Mouse (Mus musculus): ENCODE measurements at regions not wholly inside any gene's neighbourhood (a gene's known extent, or its start where the extent isn't known, plus 50 kb on each side); places are given as distances from the start of the nearest gene placed in this dataset.

- Histone ChIP-seq H3K4me1 (peaks cover 6% of the 10 kb centered on the region), H3K9me3 (replicated peaks) (no peaks in the 10 kb centered on the region), H3K27me3 (peaks cover 29% of the 10 kb centered on the region), H3K36me3 (no peaks in the 10 kb centered on the region), H3K27ac (no peak overlapping the region), H3K9ac (no peak overlapping the region), H3K4me2 (replicated peaks) (no peak overlapping the region), H3K4me3 (no peak overlapping the region)
- 54% methylated on average over 11 of the region's 11 CpGs for WGBS
- ATAC-seq (ENCODE audit: low FRiP score): no peak
Measured at GRCm38 (mm10) chr5:119052354-119052996, 492.0 kb downstream of the Med13l start.

- WGBS: 86% methylated on average over 8 of the region's 8 CpGs
- no peak overlapping the region for H3K4me3 ChIP-seq
- H3K27me3 ChIP-seq: peaks cover 37% of the 10 kb centered on the region
- no peak overlapping the region for H3K9ac ChIP-seq
- H3K27ac ChIP-seq: no peak overlapping the region
- H3K36me3 ChIP-seq: no peaks in the 10 kb centered on the region
- H3K4me2 ChIP-seq (replicated peaks): no peak overlapping the region
- ATAC-seq (ENCODE audit: low FRiP score): no peak
- H3K9me3 ChIP-seq (replicated peaks): no peaks in the 10 kb centered on the region
- H3K4me1 ChIP-seq: peaks cover 6% of the 10 kb centered on the region
Measured at GRCm38 (mm10) chr5:119053738-119054137, 493.3 kb downstream of the Med13l start.

GRCm38 (mm10) chr5:119054393-119054792 is 493.9 kb downstream of the Med13l start:
- H3K4me3 ChIP-seq: no peak overlapping the region
- peaks cover 37% of the 10 kb centered on the region for H3K27me3 ChIP-seq
- H3K4me1 ChIP-seq: peaks cover 6% of the 10 kb centered on the region
- H3K27ac ChIP-seq: no peak overlapping the region
- H3K9me3 ChIP-seq (replicated peaks): no peaks in the 10 kb centered on the region
- H3K9ac ChIP-seq: no peak overlapping the region
- H3K36me3 ChIP-seq: no peaks in the 10 kb centered on the region
- 59% methylated on average over 6 of the region's 6 CpGs for WGBS
- no peak for ATAC-seq (ENCODE audit: low FRiP score)
- H3K4me2 ChIP-seq (replicated peaks): no peak overlapping the region

- Histone ChIP-seq H3K4me2 (replicated peaks) (no peak overlapping the region), H3K4me1 (peaks cover 6% of the 10 kb centered on the region), H3K27me3 (peaks cover 37% of the 10 kb centered on the region), H3K4me3 (no peak overlapping the region), H3K36me3 (no peaks in the 10 kb centered on the region), H3K9ac (peak overlapping the region; percentile 13; the same call in 1 of the 2 replicates), H3K27ac (no peak overlapping the region), H3K9me3 (replicated peaks) (no peaks in the 10 kb centered on the region)
- no peak for ATAC-seq (ENCODE audit: low FRiP score)
- 3% methylated on average over 12 of the region's 12 CpGs for WGBS
Measured at GRCm38 (mm10) chr5:119055430-119055829, 495.0 kb downstream of the Med13l start.

- Histone ChIP-seq H3K9me3 (replicated peaks) (no peaks in the 10 kb centered on the region), H3K36me3 (no peaks in the 10 kb centered on the region), H3K27me3 (peaks cover 37% of the 10 kb centered on the region), H3K4me1 (peaks cover 6% of the 10 kb centered on the region), H3K4me3 (no peak overlapping the region), H3K27ac (no peak overlapping the region), H3K9ac (no peak overlapping the region), H3K4me2 (replicated peaks) (no peak overlapping the region)
- no peak for ATAC-seq (ENCODE audit: low FRiP score)
- WGBS: 87% methylated on average over 4 of the region's 4 CpGs
Measured at GRCm38 (mm10) chr5:119057813-119058212, 497.3 kb downstream of the Med13l start.

GRCm38 (mm10) chr5:119058231-119058851 is 497.9 kb downstream of the Med13l start:
- 60% methylated on average over 10 of the region's 10 CpGs for WGBS

GRCm38 (mm10) chr5:119059223-119059622 is 498.7 kb downstream of the Med13l start:
- H3K4me1 ChIP-seq: peaks cover 6% of the 10 kb centered on the region
- H3K4me3 ChIP-seq: no peak overlapping the region
- H3K27ac ChIP-seq: no peak overlapping the region
- H3K9ac ChIP-seq: no peak overlapping the region
- no peaks in the 10 kb centered on the region for H3K36me3 ChIP-seq
- WGBS: 89% methylated on average over 2 of the region's 2 CpGs
- no peak overlapping the region for H3K4me2 ChIP-seq (replicated peaks)
- no peak for ATAC-seq (ENCODE audit: low FRiP score)
- no peaks in the 10 kb centered on the region for H3K9me3 ChIP-seq (replicated peaks)
- peaks cover 28% of the 10 kb centered on the region for H3K27me3 ChIP-seq

More at GRCm38 (mm10) chr5:119058231-119058851, 497.9 kb downstream of the Med13l start:
- no peaks in the 10 kb centered on the region for H3K9me3 ChIP-seq (replicated peaks)
- no peak overlapping the region for H3K4me3 ChIP-seq
- H3K36me3 ChIP-seq: no peaks in the 10 kb centered on the region
- no peak overlapping the region for H3K4me2 ChIP-seq (replicated peaks)
- no peak overlapping the region for H3K27ac ChIP-seq
- ATAC-seq (ENCODE audit: low FRiP score): no peak
- no peak overlapping the region for H3K9ac ChIP-seq
- H3K4me1 ChIP-seq: peaks cover 6% of the 10 kb centered on the region
- peaks cover 35% of the 10 kb centered on the region for H3K27me3 ChIP-seq

GRCm38 (mm10) chr5:119060886-119061285 is 500.4 kb downstream of the Med13l start:
- H3K4me3 ChIP-seq: no peak overlapping the region
- no peak overlapping the region for H3K4me2 ChIP-seq (replicated peaks)
- H3K4me1 ChIP-seq: no peaks in the 10 kb centered on the region
- 28% methylated on average over 4 of the region's 4 CpGs for WGBS
- no peaks in the 10 kb centered on the region for H3K9me3 ChIP-seq (replicated peaks)
- H3K36me3 ChIP-seq: no peaks in the 10 kb centered on the region
- no peak for ATAC-seq (ENCODE audit: low FRiP score)
- H3K27ac ChIP-seq: no peak overlapping the region
- peaks cover 16% of the 10 kb centered on the region; the same call in 1 of the 2 replicates for H3K27me3 ChIP-seq
- no peak overlapping the region for H3K9ac ChIP-seq

GRCm38 (mm10) chr5:119062478-119062877 is 502.0 kb downstream of the Med13l start:
- Histone ChIP-seq H3K4me3 (no peak overlapping the region), H3K9ac (no peak overlapping the region), H3K36me3 (no peaks in the 10 kb centered on the region), H3K27ac (no peak overlapping the region), H3K4me1 (no peaks in the 10 kb centered on the region), H3K9me3 (replicated peaks) (no peaks in the 10 kb centered on the region), H3K27me3 (0 out of 2 replicates have a peak, but pooled peaks cover 8% of the 10 kb centered on the region), H3K4me2 (replicated peaks) (no peak overlapping the region)
- ATAC-seq (ENCODE audit: low FRiP score): no peak
- 86% methylated on average over 11 of the region's 11 CpGs for WGBS

GRCm38 (mm10) chr5:119066666-119067065 is 506.2 kb downstream of the Med13l start:
- WGBS: 83% methylated on average over 6 of the region's 6 CpGs
- H3K27ac ChIP-seq: no peak overlapping the region
- no peak overlapping the region for H3K4me2 ChIP-seq (replicated peaks)
- H3K27me3 ChIP-seq: no peaks in the 10 kb centered on the region
- H3K4me1 ChIP-seq: no peaks in the 10 kb centered on the region
- H3K9me3 ChIP-seq (replicated peaks): no peaks in the 10 kb centered on the region
- no peak overlapping the region for H3K4me3 ChIP-seq
- ATAC-seq (ENCODE audit: low FRiP score): no peak
- no peaks in the 10 kb centered on the region for H3K36me3 ChIP-seq
- H3K9ac ChIP-seq: no peak overlapping the region

- H3K4me2 ChIP-seq (replicated peaks): no peak overlapping the region
- H3K9me3 ChIP-seq (replicated peaks): no peaks in the 10 kb centered on the region
- H3K27me3 ChIP-seq: no peaks in the 10 kb centered on the region
- 75% methylated on average over 10 of the region's 10 CpGs for WGBS
- no peaks in the 10 kb centered on the region for H3K36me3 ChIP-seq
- H3K9ac ChIP-seq: no peak overlapping the region
- H3K27ac ChIP-seq: no peak overlapping the region
- H3K4me1 ChIP-seq: no peaks in the 10 kb centered on the region
- ATAC-seq (ENCODE audit: low FRiP score): no peak
- H3K4me3 ChIP-seq: no peak overlapping the region
Measured at GRCm38 (mm10) chr5:119069765-119070333, 509.4 kb downstream of the Med13l start.

GRCm38 (mm10) chr5:119072712-119073111 is 512.2 kb downstream of the Med13l start:
- Histone ChIP-seq H3K4me2 (replicated peaks) (no peak overlapping the region), H3K4me3 (no peak overlapping the region), H3K4me1 (no peaks in the 10 kb centered on the region), H3K27ac (no peak overlapping the region), H3K27me3 (no peaks in the 10 kb centered on the region), H3K36me3 (no peaks in the 10 kb centered on the region), H3K9me3 (replicated peaks) (no peaks in the 10 kb centered on the region), H3K9ac (no peak overlapping the region)
- ATAC-seq (ENCODE audit: low FRiP score): no peak
- 96% methylated on average over 14 of the region's 14 CpGs for WGBS

GRCm38 (mm10) chr5:119080747-119081146 is 520.3 kb downstream of the Med13l start:
- Histone ChIP-seq H3K4me2 (replicated peaks) (no peak overlapping the region), H3K4me1 (peaks cover 5% of the 10 kb centered on the region), H3K36me3 (no peaks in the 10 kb centered on the region), H3K9me3 (replicated peaks) (no peaks in the 10 kb centered on the region), H3K4me3 (no peak overlapping the region), H3K9ac (no peak overlapping the region), H3K27me3 (peaks cover 16% of the 10 kb centered on the region), H3K27ac (no peak overlapping the region)
- 79% methylated on average over 5 of the region's 5 CpGs for WGBS
- ATAC-seq (ENCODE audit: low FRiP score): no peak
